Mouse (Mus musculus) thymus, postnatal 14 days (tissue): Measurements from ENCODE around the gene Gm29427.

Experiments used
- DNase-seq: peaks from one replicate; pipeline ENCODE4 v3.0.0; 2021

Gene Gm29427

DNA sequence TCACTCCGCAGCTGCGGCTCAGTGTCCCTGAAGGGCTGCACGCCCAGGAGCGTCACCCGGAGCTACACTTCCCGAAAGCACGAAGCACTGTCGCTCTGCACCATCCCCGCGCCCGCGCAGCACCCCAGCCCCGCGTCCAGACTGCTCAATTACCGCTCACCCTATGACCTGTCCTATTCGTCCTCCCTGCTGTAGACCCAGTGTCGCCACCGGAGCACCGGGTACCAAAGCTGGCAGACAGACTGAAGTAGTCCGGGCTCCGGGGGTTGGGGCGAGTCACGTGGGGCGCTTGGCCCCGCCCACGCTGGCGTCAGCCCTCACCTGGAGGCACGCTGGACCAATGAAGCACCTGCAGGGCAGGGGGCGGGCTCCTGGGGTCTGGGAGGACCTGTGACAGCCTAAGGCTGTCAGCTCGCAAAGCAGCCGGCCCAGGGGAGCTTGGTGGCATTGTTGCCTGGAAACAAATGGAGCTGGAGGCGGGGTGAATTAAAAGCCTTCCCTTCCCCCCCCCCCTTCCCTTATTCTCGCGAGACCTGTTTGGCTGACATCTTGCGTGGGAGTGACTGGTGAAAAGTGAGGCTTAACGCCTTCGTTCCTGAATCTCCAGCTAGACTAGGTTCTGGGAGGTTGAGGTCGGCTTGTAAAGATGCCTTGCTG, at the start of gene Gm29427:
Gene Gm29427, minus strand, starts transcription at position 239 of the 657 bp plus-strand sequence.
- peak; percentile 98 for DNase-seq

GRCm38 (mm10) chr1:130764027-130764461, 48.4 kb upstream of the Gm29427 start:
- no peak for DNase-seq

DNA sequence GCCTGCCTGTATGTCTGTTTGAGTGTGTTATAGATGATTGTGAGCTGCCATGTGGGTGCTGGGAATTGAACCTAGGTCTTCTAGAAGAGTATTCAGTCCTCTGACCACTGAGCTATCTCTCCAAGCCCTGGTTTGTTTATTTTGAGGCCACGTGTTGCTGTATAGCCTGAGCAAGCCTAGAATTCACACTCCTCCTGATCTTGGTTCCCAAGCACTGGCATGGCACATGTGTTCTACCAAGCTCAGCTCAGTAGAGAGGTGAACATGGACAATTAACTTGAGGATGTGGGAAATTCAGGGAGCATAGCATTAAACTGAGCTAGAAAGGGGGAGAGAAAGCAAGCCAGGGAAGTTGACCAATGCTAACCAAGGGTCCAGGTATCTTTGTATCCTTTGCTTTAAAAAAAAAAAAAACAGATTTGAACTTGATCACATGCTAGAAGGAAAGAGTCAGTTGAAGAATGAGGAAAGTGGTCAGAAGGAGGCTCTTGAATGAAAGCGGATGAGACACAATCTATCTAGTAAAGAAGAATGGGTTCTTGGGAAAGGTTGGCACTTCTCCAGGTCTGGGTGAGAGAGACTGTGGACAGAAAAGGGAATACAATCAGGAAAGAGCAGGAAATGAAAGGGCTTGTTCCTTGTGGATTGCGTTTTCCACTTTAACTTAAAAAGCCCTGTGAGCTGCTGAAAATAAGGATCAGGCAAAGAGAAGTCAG, 46.6 kb upstream of the Gm29427 start:
- DNase-seq = no peak

DNA sequence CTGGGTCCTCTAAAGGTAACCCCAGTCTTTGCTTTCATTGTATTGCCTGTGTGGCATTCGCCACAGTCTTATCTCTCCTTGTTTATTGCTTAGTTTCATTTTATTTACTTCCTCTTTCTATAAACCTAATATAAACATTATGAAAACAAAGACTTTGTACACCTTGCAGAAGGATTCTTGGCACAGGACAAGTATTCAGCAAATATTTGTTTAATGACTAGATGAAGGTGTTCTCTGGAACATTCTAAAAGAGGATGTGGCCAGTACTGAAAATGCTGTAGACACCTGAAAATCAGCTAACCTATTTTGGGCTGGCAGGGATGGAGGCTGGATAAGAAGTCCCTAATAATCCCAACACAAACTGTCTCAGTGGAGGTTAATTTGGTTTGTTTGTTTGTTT, 46.0 kb upstream of the Gm29427 start:
- DNase-seq = no peak

GRCm38 (mm10) chr1:130759689-130760088, 44.1 kb upstream of the Gm29427 start:
- no peak for DNase-seq

DNA sequence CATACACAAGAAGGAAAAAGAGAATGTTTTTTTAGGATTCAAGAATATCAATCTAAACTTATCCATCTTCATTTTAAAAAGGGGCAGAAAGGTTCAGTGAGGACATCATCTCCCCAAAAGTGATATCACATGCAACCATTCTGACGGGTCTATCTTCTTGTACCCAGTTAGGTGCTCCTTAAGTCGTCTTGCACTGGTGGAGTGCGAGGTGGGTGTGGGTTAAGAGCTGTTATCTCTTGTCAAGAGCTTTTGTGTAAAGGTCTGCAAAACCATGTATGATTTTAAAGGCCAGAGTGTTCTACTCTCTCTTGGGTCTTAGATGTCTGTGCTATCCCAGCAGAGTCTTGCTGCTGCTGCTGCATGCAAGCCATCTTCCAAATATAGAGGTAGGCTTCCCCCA, 31.2 kb upstream of the Gm29427 start:
- no peak for DNase-seq

- DNase-seq = no peak
Observed at GRCm38 (mm10) chr1:130745591-130745990, 30.0 kb upstream of the Gm29427 start.

- DNase-seq = no peak
Observed at GRCm38 (mm10) chr1:130744961-130745360, 29.4 kb upstream of the Gm29427 start.

DNA sequence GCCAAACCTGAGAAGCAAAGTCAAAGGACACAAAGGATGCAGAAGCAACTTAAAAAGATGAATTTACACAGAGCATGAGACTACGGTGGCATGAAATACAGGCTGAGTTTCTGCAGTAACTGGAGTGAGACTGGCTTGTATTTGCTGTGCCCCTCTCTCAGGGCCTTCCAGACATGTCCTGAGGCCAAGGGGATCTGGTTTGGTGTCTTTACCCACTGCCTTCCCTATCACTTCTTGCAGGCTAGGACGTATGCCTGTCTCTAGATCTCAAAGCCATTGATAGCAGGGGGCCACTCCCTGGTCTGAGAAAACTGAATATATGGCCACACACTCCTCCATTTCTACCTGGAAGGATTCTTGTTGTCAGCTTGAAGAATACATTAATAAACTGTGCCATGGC, 28.6 kb upstream of the Gm29427 start:
- no peak for DNase-seq

GRCm38 (mm10) chr1:130743775-130744174, 28.2 kb upstream of the Gm29427 start:
- peak; percentile 32 for DNase-seq

DNA sequence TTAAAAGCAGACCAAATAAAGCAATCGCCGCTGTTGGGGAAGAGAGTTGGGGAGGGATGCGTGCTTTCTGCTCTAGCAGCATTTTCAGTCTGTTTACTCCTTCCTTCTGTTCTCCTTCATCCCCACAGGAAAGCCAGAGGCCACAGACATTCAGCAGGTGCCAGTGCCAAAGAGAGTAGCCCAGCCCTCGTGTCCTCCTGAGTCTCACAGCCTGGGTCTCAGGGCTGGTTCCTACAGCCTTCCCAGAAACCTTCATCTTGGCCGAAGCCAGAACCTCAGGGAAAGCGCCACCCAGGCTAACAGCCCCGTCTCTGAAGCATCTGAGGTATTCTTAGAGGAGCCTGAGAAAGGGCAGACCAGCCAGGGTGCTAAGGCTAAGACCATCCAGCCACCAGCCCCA, 26.6 kb upstream of the Gm29427 start:
- DNase-seq = no peak

- peak; percentile 28 for DNase-seq
Observed at GRCm38 (mm10) chr1:130740781-130741720, 25.5 kb upstream of the Gm29427 start.

DNA sequence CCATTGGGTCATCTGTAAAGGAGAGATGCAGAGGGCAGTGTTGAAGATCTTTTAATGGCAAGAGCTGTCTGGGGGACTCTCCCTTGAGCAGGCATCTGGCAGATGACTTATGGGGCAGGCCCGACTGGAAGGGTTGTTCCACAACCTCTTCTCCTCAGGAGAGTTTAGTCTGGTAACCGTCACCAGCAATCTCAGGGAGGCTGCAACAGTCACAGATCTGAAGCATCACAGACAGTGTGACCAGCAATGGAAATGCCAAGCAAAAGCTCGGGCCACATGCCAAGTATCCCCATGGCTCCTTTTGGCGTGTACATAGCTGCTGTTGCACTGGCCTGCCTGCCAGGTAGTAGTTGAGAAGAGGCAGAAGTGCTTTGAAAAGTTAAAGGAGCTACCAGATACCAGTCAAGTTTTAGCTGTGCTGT, 24.6 kb upstream of the Gm29427 start:
- DNase-seq = no peak

DNA sequence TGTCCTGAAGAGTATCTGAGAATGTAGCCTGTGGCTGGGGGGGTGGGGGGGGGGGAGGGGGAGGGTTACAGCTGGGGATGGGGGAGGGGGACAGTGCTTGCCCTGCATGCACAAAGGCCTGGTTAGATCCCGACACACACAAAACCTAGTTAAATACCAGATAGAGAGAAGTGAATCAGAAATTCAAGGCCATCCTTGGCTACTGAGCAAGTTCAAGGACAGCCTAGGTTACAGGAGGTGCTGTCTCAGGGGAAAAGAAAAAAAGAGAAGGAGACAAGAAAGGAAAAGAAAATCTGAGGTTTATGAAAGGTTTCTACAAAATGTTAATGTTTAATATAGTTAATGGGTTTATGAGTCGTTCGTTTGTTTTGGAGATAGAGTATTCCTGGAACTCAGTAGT, 24.0 kb upstream of the Gm29427 start:
- no peak for DNase-seq

DNA sequence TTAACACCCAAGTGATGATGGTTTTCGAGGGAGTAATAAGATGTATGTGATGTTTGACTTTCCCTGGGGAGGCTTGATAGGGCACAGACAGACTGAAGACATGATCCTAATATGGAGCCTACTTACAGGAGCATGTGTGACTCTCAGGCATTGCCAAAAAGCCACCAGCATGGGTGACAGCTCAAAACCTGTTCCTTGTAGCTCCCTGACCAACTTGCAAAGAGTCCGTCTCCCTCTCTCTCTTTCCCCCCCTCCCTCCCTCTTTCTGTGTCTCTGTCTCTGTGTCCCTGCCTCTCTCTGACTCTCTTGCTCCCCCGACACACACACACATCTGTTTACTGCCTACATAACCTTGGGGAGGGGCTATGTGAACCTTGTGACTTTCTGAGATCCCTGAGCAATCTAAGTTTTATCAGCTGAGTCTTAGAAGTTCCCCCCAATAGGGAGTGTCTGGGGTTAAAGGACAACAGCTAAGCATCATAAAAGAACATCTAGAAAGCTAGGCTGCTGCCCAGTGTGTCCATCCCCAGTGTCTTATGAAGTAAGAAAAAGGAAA, 23.0 kb upstream of the Gm29427 start:
- DNase-seq = no peak

- no peak for DNase-seq
Observed at GRCm38 (mm10) chr1:130737916-130738315, 22.3 kb upstream of the Gm29427 start.

GRCm38 (mm10) chr1:130737411-130737881, 21.8 kb upstream of the Gm29427 start:
- DNase-seq = peak; percentile 2

DNA sequence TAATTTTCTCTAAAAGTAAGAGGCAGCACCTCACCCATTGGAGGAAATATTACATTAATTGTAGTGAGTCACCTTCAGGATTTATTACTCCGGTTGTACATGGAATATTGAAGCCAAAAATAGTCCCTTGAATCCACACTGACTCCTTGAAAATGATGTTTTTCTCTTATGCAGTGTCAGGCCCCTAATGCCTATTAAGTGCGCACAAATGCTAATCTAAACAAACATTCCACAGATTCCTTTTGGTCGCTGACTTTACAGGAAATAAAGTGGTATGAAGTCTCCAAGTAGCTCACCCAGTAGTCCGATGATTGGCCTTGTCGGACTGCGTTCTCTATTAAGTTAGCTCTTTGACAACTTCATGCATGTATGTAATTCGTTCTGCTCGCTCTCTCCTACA, 19.3 kb upstream of the Gm29427 start:
- DNase-seq = no peak

GRCm38 (mm10) chr1:130734452-130734851, 18.9 kb upstream of the Gm29427 start:
- DNase-seq = no peak

GRCm38 (mm10) chr1:130733671-130734070, 18.1 kb upstream of the Gm29427 start:
- no peak for DNase-seq

- no peak for DNase-seq
Observed at GRCm38 (mm10) chr1:130732706-130733658, 17.4 kb upstream of the Gm29427 start.
